Mouse (Mus musculus) heart, embryonic 13.5 days (tissue): ENCODE results near the gene Sox21. TPM values are rescaled to one million over a fixed set of nuclear protein-coding genes. Genes with fewer than 3 reads are reported as not detected.

Experiments used
- ATAC-seq: fragments of 200-750 bp; cut with Nextera tagmentation; 2 replicates; pipeline ENCODE4 v1.8.0; 2017; ENCODE audit warnings: moderate TSS enrichment; ENCODE audit not compliant: insufficient number of reproducible peaks, low FRiP score, low TSS enrichment; ENCODE audit errors: extremely low read depth
- H3K27ac ChIP-seq: fragments of 300-500 bp; sonication (generic); replicated peaks from 2 replicates; pipeline ENCODE4 v1.5.1; 2015; ENCODE audit warnings: moderate library complexity, mild to moderate bottlenecking, inconsistent platforms
- H3K27me3 ChIP-seq: fragments of 300-500 bp; sonication (generic); replicated peaks from 2 replicates; pipeline ENCODE4 v1.6.1; 2015; ENCODE audit warnings: mild to moderate bottlenecking, inconsistent platforms
- H3K36me3 ChIP-seq: fragments of 300-500 bp; sonication (generic); 2 replicates; pipeline ENCODE4 v1.6.1; 2015; ENCODE audit warnings: mild to moderate bottlenecking, inconsistent platforms
- H3K4me1 ChIP-seq: fragments of 300-500 bp; sonication (generic); 2 replicates; pipeline ENCODE4 v1.6.1; 2015; ENCODE audit warnings: inconsistent platforms
- H3K4me2 ChIP-seq: fragments of 300-500 bp; sonication (generic); 2 replicates; pipeline ENCODE4 v1.6.1; 2015; ENCODE audit warnings: inconsistent platforms, mild to moderate bottlenecking, moderate library complexity
- H3K4me3 ChIP-seq: fragments of 300-500 bp; sonication (generic); 2 replicates; pipeline ENCODE4 v1.5.1; 2015; ENCODE audit warnings: moderate library complexity, mild to moderate bottlenecking, inconsistent platforms
- H3K9ac ChIP-seq: fragments of 300-500 bp; sonication (generic); 2 replicates; pipeline ENCODE4 v1.6.1; 2015; ENCODE audit warnings: inconsistent platforms, mild to moderate bottlenecking, moderate library complexity
- H3K9me3 ChIP-seq: fragments of 300-500 bp; sonication (generic); 2 replicates; pipeline ENCODE4 v1.6.1; 2016; ENCODE audit warnings: inconsistent platforms
- WGBS: fragments of 180-500 bp; shearing (Covaris S2); methylation state at CpG from one replicate; pipeline ENCODE4 v1.1.7; 2015; ENCODE audit warnings: mixed read lengths; 5-methylcytosine and 5-hydroxymethylcytosine counted together
- microRNA-seq: library from miRNA; unstranded; fragments of <30 nt; microRNA quantifications from one replicate; pipeline ENCODE4, GENCODE M21; 2016
- polyA plus RNA-seq: library from polyadenylated mRNA; unstranded; fragments of >200 nt; fragmentation: Nextera tagmentation; extraction: Ambion mirVana; gene quantifications from 2 replicates; pipeline ENCODE4 v1.2.1, GENCODE M21; 2015

Gene Sox21
- polyA plus RNA-seq, 1 experiment from 2014 or later = 0.05 TPM

DNA sequence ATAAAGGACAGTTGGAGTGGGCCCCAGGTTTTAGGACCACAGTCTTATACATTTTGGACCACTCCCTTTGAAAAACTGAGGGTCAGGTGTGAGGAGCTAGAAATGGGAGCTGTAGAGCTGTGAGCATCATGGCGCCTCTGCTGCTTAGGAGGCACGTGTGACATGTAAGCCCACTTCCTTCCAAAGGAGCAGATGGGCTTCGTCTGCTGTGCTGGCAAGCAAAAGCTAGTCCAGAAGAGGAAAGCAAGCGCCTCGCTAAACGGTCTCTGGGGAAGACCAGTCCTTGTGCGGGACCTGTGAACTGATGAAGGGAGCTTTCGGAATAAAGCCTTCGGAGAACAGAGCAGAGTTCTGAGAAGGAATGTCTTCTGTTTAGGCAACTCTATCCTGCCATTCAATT, 45.4 kb downstream of the Sox21 start:
- no peak overlapping the region for H3K4me3 ChIP-seq
- H3K27me3 ChIP-seq = peaks cover 44% of the 10 kb centered on the region
- no peaks in the 10 kb centered on the region for H3K9me3 ChIP-seq
- H3K27ac ChIP-seq = no peak overlapping the region
- no peak overlapping the region for H3K4me2 ChIP-seq
- H3K9ac ChIP-seq = no peak overlapping the region
- no peak for ATAC-seq
- 75% methylated on average over 9 of the region's 9 CpGs for WGBS
- no peaks in the 10 kb centered on the region for H3K36me3 ChIP-seq
- H3K4me1 ChIP-seq = no peaks in the 10 kb centered on the region

Small RNA genes lying within 50 kb of the gene (microRNA-seq; reads per million reads assigned to microRNA genes)
- gene Mir6241 = not detected

Other genes starting within 250 kb of the Sox21 start
- 1.9 and 2.3 TPM in 2 replicates for gene Dct, start 184.8 kb downstream of the Sox21 start, polyA plus RNA-seq
- 29.2 and 30.1 TPM in 2 replicates for gene Tgds, start 104.3 kb downstream of the Sox21 start, polyA plus RNA-seq
- 40.5 and 41.9 TPM in 2 replicates for gene Gpr180, start 99.9 kb downstream of the Sox21 start, polyA plus RNA-seq
- not detected in 2 replicates for gene Gm9376, start 29.9 kb upstream of the Sox21 start, polyA plus RNA-seq